Mouse (Mus musculus): ENCODE measurements around the gene Klrb1a.
"Not testable (repeated sequence)": the region's sequence is repeated elsewhere in the genome, so short reads cannot be mapped to it uniquely, and the experiment has no call there.

Gene Klrb1a

GRCm38 (mm10) chr6:128623433-128623832 is at the start of gene Klrb1a:
Gene Klrb1a, minus strand, starts transcription at chr6:128623533.
- H3K9me3 ChIP-seq (ENCODE audit: low read length); H3K36me3 ChIP-seq (ENCODE audit: insufficient read depth, low read length); H3K4me1 ChIP-seq (replicated peaks; ENCODE audit: low read depth, low read length); H3K27me3 ChIP-seq (ENCODE audit: insufficient read depth, low read length); H3K4me3 ChIP-seq (replicated peaks; ENCODE audit: low read length): not testable (repeated sequence)

GRCm38 (mm10) chr6:128669936-128670335 is 46.6 kb upstream of the Klrb1a start:
- Histone ChIP-seq H3K27me3 (ENCODE audit: insufficient read depth, low read length) (no peaks in the 10 kb centered on the region), H3K4me3 (replicated peaks; ENCODE audit: low read length) (no peak overlapping the region), H3K4me1 (replicated peaks; ENCODE audit: low read depth, low read length) (peaks cover 5% of the 10 kb centered on the region; the same call in 1 of the 2 replicates), H3K9me3 (ENCODE audit: low read length) (peaks cover 21% of the 10 kb centered on the region), H3K36me3 (ENCODE audit: insufficient read depth, low read length) (no peaks in the 10 kb centered on the region)
- TF ChIP-seq CTCF (conservative IDR thresholded peaks at IDR 0.05; ENCODE audit: low read length) = no peak
- TF ChIP-seq POU5F1 (IDR thresholded peaks at IDR 0.05; ENCODE audit: borderline replicate concordance, low read length) = no peak
- TF ChIP-seq NANOG (IDR thresholded peaks at IDR 0.05; ENCODE audit: borderline replicate concordance, low read length) = no peak

GRCm38 (mm10) chr6:128662206-128662605 is 38.9 kb upstream of the Klrb1a start, which contains the start of gene Clec2h:
Gene Clec2h, plus strand, starts transcription at chr6:128662385.
- H3K9me3 ChIP-seq (ENCODE audit: low read length) = no peaks in the 10 kb centered on the region; the same call in 1 of the 2 replicates
- H3K27me3 ChIP-seq (ENCODE audit: insufficient read depth, low read length) = no peaks in the 10 kb centered on the region
- H3K36me3 ChIP-seq (ENCODE audit: insufficient read depth, low read length) = no peaks in the 10 kb centered on the region
- no peaks in the 10 kb centered on the region for H3K4me1 ChIP-seq (replicated peaks; ENCODE audit: low read depth, low read length)
- no peak within 1 kb of the TSS for H3K4me3 ChIP-seq (replicated peaks; ENCODE audit: low read length)
- no peak for TF ChIP-seq CTCF (conservative IDR thresholded peaks at IDR 0.05; ENCODE audit: low read length)

- no peaks in the 10 kb centered on the region for H3K36me3 ChIP-seq (ENCODE audit: insufficient read depth, low read length)
- H3K9me3 ChIP-seq (ENCODE audit: low read length) = peaks cover 5% of the 10 kb centered on the region
- TF ChIP-seq POU5F1 (IDR thresholded peaks at IDR 0.05; ENCODE audit: borderline replicate concordance, low read length) (no peak), NANOG (IDR thresholded peaks at IDR 0.05; ENCODE audit: borderline replicate concordance, low read length) (no peak), CTCF (conservative IDR thresholded peaks at IDR 0.05; ENCODE audit: low read length) (no peak)
- H3K4me1 ChIP-seq (replicated peaks; ENCODE audit: low read depth, low read length) = no peaks in the 10 kb centered on the region
- no peak overlapping the region for H3K4me3 ChIP-seq (replicated peaks; ENCODE audit: low read length)
- H3K27me3 ChIP-seq (ENCODE audit: insufficient read depth, low read length) = no peaks in the 10 kb centered on the region
Measured at GRCm38 (mm10) chr6:128661249-128661648, 37.9 kb upstream of the Klrb1a start.

- TF ChIP-seq CTCF (conservative IDR thresholded peaks at IDR 0.05; ENCODE audit: low read length) (no peak), POU5F1 (IDR thresholded peaks at IDR 0.05; ENCODE audit: borderline replicate concordance, low read length) (no peak), NANOG (IDR thresholded peaks at IDR 0.05; ENCODE audit: borderline replicate concordance, low read length) (no peak)
- Histone ChIP-seq H3K9me3 (ENCODE audit: low read length) (peaks cover 52% of the 10 kb centered on the region), H3K27me3 (ENCODE audit: insufficient read depth, low read length) (no peaks in the 10 kb centered on the region), H3K4me3 (replicated peaks; ENCODE audit: low read length) (no peak overlapping the region), H3K4me1 (replicated peaks; ENCODE audit: low read depth, low read length) (no peaks in the 10 kb centered on the region), H3K36me3 (ENCODE audit: insufficient read depth, low read length) (no peaks in the 10 kb centered on the region)
Measured at GRCm38 (mm10) chr6:128652938-128653337, 29.6 kb upstream of the Klrb1a start.

- not testable (repeated sequence) for H3K27me3 ChIP-seq (ENCODE audit: insufficient read depth, low read length); H3K36me3 ChIP-seq (ENCODE audit: insufficient read depth, low read length); H3K4me1 ChIP-seq (replicated peaks; ENCODE audit: low read depth, low read length); H3K4me3 ChIP-seq (replicated peaks; ENCODE audit: low read length)
- H3K9me3 ChIP-seq (ENCODE audit: low read length) = peaks cover 43% of the 10 kb centered on the region
Measured at GRCm38 (mm10) chr6:128650827-128651226, 27.5 kb upstream of the Klrb1a start.

GRCm38 (mm10) chr6:128650187-128650586 is 26.9 kb upstream of the Klrb1a start:
- H3K36me3 ChIP-seq (ENCODE audit: insufficient read depth, low read length) = no peaks in the 10 kb centered on the region

GRCm38 (mm10) chr6:128649681-128650080 is 26.3 kb upstream of the Klrb1a start:
- H3K4me1 ChIP-seq (replicated peaks; ENCODE audit: low read depth, low read length) = no peaks in the 10 kb centered on the region
- H3K4me3 ChIP-seq (replicated peaks; ENCODE audit: low read length) = no peak overlapping the region
- no peaks in the 10 kb centered on the region for H3K36me3 ChIP-seq (ENCODE audit: insufficient read depth, low read length)
- no peaks in the 10 kb centered on the region for H3K27me3 ChIP-seq (ENCODE audit: insufficient read depth, low read length)
- peaks cover 32% of the 10 kb centered on the region for H3K9me3 ChIP-seq (ENCODE audit: low read length)
- no peak for TF ChIP-seq CTCF (conservative IDR thresholded peaks at IDR 0.05; ENCODE audit: low read length)
- no peak for TF ChIP-seq POU5F1 (IDR thresholded peaks at IDR 0.05; ENCODE audit: borderline replicate concordance, low read length)
- no peak for TF ChIP-seq NANOG (IDR thresholded peaks at IDR 0.05; ENCODE audit: borderline replicate concordance, low read length)

More at GRCm38 (mm10) chr6:128650187-128650586, 26.9 kb upstream of the Klrb1a start:
- Histone ChIP-seq H3K9me3 (ENCODE audit: low read length) (peaks cover 37% of the 10 kb centered on the region), H3K27me3 (ENCODE audit: insufficient read depth, low read length) (no peaks in the 10 kb centered on the region), H3K4me3 (replicated peaks; ENCODE audit: low read length) (no peak overlapping the region), H3K4me1 (replicated peaks; ENCODE audit: low read depth, low read length) (no peaks in the 10 kb centered on the region)
- TF ChIP-seq CTCF (conservative IDR thresholded peaks at IDR 0.05; ENCODE audit: low read length) (no peak), POU5F1 (IDR thresholded peaks at IDR 0.05; ENCODE audit: borderline replicate concordance, low read length) (no peak), NANOG (IDR thresholded peaks at IDR 0.05; ENCODE audit: borderline replicate concordance, low read length) (no peak)

- H3K4me3 ChIP-seq (replicated peaks; ENCODE audit: low read length); H3K9me3 ChIP-seq (ENCODE audit: low read length); H3K27me3 ChIP-seq (ENCODE audit: insufficient read depth, low read length); H3K36me3 ChIP-seq (ENCODE audit: insufficient read depth, low read length); H3K4me1 ChIP-seq (replicated peaks; ENCODE audit: low read depth, low read length): not testable (repeated sequence)
Measured at GRCm38 (mm10) chr6:128645708-128646107, 22.4 kb upstream of the Klrb1a start.

- H3K36me3 ChIP-seq (ENCODE audit: insufficient read depth, low read length); H3K27me3 ChIP-seq (ENCODE audit: insufficient read depth, low read length); H3K4me1 ChIP-seq (replicated peaks; ENCODE audit: low read depth, low read length); H3K4me3 ChIP-seq (replicated peaks; ENCODE audit: low read length); H3K9me3 ChIP-seq (ENCODE audit: low read length): not testable (repeated sequence)
Measured at GRCm38 (mm10) chr6:128644694-128645093, 21.4 kb upstream of the Klrb1a start.
